Mouse (Mus musculus): ENCODE measurements at regions not wholly inside any gene's neighbourhood (a gene's known extent, or its start where the extent isn't known, plus 50 kb on each side); places are given as distances from the start of the nearest gene placed in this dataset.

DNA sequence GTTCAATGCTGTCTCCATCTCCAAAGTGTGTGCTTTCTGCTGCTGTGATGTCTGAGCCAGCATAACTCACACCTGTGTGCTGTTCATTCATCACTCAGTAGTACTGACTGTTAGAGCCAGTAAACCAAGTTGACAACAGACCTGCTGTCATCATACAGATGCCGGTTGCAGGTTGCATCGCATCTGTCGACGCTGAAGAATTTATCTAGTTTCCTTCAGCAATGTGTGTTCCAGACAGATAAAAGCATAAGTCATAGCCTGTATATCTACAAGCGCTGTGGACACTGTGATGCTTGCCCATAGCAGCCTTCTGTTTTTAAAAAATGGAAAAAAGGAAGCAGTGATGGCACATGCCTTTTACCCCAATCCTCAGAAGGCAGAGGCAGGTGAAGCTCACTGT, 524.6 kb upstream of the Adamts9 start:
- ATAC-seq (ENCODE audit: insufficient read depth, low FRiP score, low TSS enrichment) (no peak), DNase-seq (ENCODE audit: low spot score) (no peak)
- H3K4me1 ChIP-seq (ENCODE audit: control insufficient read depth, insufficient read depth, low read length) = no peaks in the 10 kb centered on the region
- H3K27me3 ChIP-seq (ENCODE audit: control insufficient read depth, insufficient read depth, low read length) = no peaks in the 10 kb centered on the region
- no peaks in the 10 kb centered on the region for H3K36me3 ChIP-seq (ENCODE audit: control insufficient read depth, insufficient read depth, low read length)
- no peaks in the 10 kb centered on the region for H3K9me3 ChIP-seq (ENCODE audit: control insufficient read depth, low read length)
- H3K4me2 ChIP-seq (ENCODE audit: low read depth) = no peak overlapping the region
- no peak overlapping the region for H3K4me3 ChIP-seq (ENCODE audit: low read depth, low read length)
- no peak overlapping the region for H3K27ac ChIP-seq (ENCODE audit: low read depth, low read length)
- no peak overlapping the region for H3K9ac ChIP-seq (ENCODE audit: low read length)
- 92% methylated on average over 5 of the region's 5 CpGs for WGBS

GRCm38 (mm10) chr6:93462861-93463260, 519.6 kb upstream of the Adamts9 start:
- Histone ChIP-seq H3K4me2 (ENCODE audit: low read depth) (no peak overlapping the region), H3K9ac (ENCODE audit: low read length) (no peak overlapping the region), H3K4me1 (ENCODE audit: control insufficient read depth, insufficient read depth, low read length) (no peaks in the 10 kb centered on the region), H3K27ac (ENCODE audit: low read depth, low read length) (no peak overlapping the region), H3K9me3 (ENCODE audit: control insufficient read depth, low read length) (no peaks in the 10 kb centered on the region), H3K36me3 (ENCODE audit: control insufficient read depth, insufficient read depth, low read length) (no peaks in the 10 kb centered on the region), H3K4me3 (ENCODE audit: low read depth, low read length) (no peak overlapping the region), H3K27me3 (ENCODE audit: control insufficient read depth, insufficient read depth, low read length) (no peaks in the 10 kb centered on the region)
- ATAC-seq (ENCODE audit: insufficient read depth, low FRiP score, low TSS enrichment) = no peak
- no peak for DNase-seq (ENCODE audit: low spot score)
- 91% methylated on average over 4 of the region's 4 CpGs for WGBS

DNA sequence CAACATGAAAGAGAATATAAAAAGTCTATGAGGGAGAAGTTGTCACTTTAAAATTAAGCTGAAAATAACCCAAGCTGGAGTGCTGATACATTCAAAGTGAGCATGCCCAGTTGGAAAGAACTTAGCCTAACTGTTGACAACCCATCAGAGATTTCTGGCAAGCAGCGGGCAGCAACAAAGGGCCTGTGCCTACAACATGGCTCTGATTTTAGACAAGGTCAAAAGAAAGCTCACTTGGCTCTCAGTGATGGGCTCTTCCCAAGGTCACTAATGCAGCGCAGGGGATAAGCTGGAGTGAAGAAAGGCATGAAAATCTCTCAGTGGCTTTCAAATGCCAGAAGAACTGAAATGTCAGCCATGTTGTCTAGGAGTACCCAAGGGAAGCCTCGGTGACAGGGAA, 518.1 kb upstream of the Adamts9 start:
- Histone ChIP-seq H3K9ac (ENCODE audit: low read length) (no peak overlapping the region), H3K4me3 (ENCODE audit: low read depth, low read length) (no peak overlapping the region), H3K4me1 (ENCODE audit: control insufficient read depth, insufficient read depth, low read length) (no peaks in the 10 kb centered on the region), H3K27ac (ENCODE audit: low read depth, low read length) (no peak overlapping the region), H3K4me2 (ENCODE audit: low read depth) (no peak overlapping the region), H3K36me3 (ENCODE audit: control insufficient read depth, insufficient read depth, low read length) (no peaks in the 10 kb centered on the region), H3K9me3 (ENCODE audit: control insufficient read depth, low read length) (no peaks in the 10 kb centered on the region), H3K27me3 (ENCODE audit: control insufficient read depth, insufficient read depth, low read length) (no peaks in the 10 kb centered on the region)
- WGBS = 87% methylated on average over 3 of the region's 3 CpGs
- no peak for ATAC-seq (ENCODE audit: insufficient read depth, low FRiP score, low TSS enrichment)
- no peak for DNase-seq (ENCODE audit: low spot score)

DNA sequence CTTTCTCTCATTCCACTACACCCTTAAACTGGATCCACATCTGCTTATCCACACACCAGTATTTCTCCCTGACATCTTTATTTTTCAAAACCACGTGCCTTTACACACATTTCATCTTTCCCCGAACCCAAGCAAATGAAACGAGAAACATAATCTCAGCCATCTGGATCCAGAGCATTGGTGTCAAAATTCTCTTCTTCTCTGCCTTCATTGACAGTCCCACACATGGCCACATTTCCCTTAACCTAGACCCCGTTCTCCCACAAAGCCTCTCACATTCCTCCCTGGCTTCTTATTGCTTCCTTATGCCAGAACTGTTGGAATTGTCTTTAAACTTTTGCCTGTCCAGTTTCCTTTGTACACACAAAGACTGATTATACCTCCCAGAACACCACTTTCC, 514.3 kb upstream of the Adamts9 start:
- Histone ChIP-seq H3K4me2 (ENCODE audit: low read depth) (no peak overlapping the region), H3K27me3 (ENCODE audit: control insufficient read depth, insufficient read depth, low read length) (no peaks in the 10 kb centered on the region), H3K36me3 (ENCODE audit: control insufficient read depth, insufficient read depth, low read length) (no peaks in the 10 kb centered on the region), H3K27ac (ENCODE audit: low read depth, low read length) (no peak overlapping the region), H3K4me1 (ENCODE audit: control insufficient read depth, insufficient read depth, low read length) (no peaks in the 10 kb centered on the region), H3K9ac (ENCODE audit: low read length) (no peak overlapping the region), H3K9me3 (ENCODE audit: control insufficient read depth, low read length) (no peaks in the 10 kb centered on the region), H3K4me3 (ENCODE audit: low read depth, low read length) (no peak overlapping the region)
- DNase-seq (ENCODE audit: low spot score) = no peak
- ATAC-seq (ENCODE audit: insufficient read depth, low FRiP score, low TSS enrichment) = no peak
- WGBS = 77% methylated on average over 4 of the region's 4 CpGs

DNA sequence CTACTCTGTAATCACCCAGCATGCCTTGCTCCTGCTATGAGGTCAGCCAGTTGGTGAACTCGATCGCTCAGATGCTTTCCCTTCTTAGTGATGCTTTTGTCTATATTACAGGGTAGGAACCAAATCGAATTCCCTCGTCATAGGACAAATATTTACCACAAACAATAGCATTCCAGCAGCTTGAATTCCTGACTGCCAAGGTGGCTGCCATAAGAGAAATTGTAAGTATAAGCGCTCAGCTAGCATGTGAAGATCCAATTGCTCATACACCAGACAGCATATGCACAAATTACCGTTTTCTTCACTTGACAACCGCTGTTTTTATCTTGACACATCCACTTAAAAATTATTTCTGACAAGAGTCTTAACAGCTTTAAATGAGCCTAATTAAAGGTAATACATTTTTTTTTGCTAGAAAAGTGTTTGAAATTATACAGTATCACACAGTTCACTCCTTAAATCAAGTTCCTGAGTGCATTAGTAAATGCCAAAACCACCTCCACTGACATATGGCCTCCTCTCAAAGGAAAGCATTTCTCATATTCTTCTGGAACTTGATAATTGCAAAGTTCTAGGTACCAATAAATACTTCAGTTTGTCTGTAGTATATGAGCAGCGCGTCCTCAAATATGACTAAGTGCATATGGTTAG, 513.2 kb upstream of the Adamts9 start:
- ATAC-seq (ENCODE audit: insufficient read depth, low FRiP score, low TSS enrichment) (no peak), DNase-seq (ENCODE audit: low spot score) (no peak)
- Histone ChIP-seq H3K36me3 (ENCODE audit: control insufficient read depth, insufficient read depth, low read length) (no peaks in the 10 kb centered on the region), H3K9me3 (ENCODE audit: control insufficient read depth, low read length) (no peaks in the 10 kb centered on the region), H3K27me3 (ENCODE audit: control insufficient read depth, insufficient read depth, low read length) (no peaks in the 10 kb centered on the region), H3K4me1 (ENCODE audit: control insufficient read depth, insufficient read depth, low read length) (no peaks in the 10 kb centered on the region), H3K4me3 (ENCODE audit: low read depth, low read length) (no peak overlapping the region), H3K4me2 (ENCODE audit: low read depth) (no peak overlapping the region), H3K9ac (ENCODE audit: low read length) (no peak overlapping the region), H3K27ac (ENCODE audit: low read depth, low read length) (no peak overlapping the region)
- WGBS = 93% methylated on average over 9 of the region's 9 CpGs

GRCm38 (mm10) chr6:93445568-93445967, 502.3 kb upstream of the Adamts9 start:
- H3K27ac ChIP-seq (ENCODE audit: low read depth, low read length) = no peak overlapping the region
- 80% methylated on average over 16 of the region's 16 CpGs for WGBS
- peaks cover 5% of the 10 kb centered on the region for H3K4me1 ChIP-seq (ENCODE audit: control insufficient read depth, insufficient read depth, low read length)
- no peak overlapping the region for H3K4me2 ChIP-seq (ENCODE audit: low read depth)
- H3K27me3 ChIP-seq (ENCODE audit: control insufficient read depth, insufficient read depth, low read length) = no peaks in the 10 kb centered on the region
- no peak overlapping the region for H3K9ac ChIP-seq (ENCODE audit: low read length)
- H3K36me3 ChIP-seq (ENCODE audit: control insufficient read depth, insufficient read depth, low read length) = no peaks in the 10 kb centered on the region
- no peak overlapping the region for H3K4me3 ChIP-seq (ENCODE audit: low read depth, low read length)
- H3K9me3 ChIP-seq (ENCODE audit: control insufficient read depth, low read length) = no peaks in the 10 kb centered on the region
- DNase-seq (ENCODE audit: low spot score) (no peak), ATAC-seq (ENCODE audit: insufficient read depth, low FRiP score, low TSS enrichment) (no peak)

DNA sequence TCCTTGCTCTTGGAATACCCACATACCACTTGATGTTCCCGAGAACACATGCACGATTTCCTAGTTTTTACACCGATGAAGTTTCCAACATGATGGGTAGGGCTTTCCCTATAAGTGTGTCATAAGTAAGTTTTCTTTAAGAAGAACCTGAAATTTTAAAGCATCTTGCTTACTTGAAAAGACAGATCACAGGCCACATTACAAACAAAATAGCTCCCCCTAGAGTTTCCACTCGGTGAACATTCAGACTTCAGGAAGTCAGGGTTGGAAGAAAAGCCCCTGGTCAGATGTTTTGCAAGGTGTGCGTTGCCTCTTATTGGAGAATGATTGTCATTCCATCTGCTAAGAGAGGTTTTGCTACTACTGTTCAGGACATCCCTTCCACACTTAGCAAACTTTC, 501.8 kb upstream of the Adamts9 start:
- H3K9ac ChIP-seq (ENCODE audit: low read length) = no peak overlapping the region
- 70% methylated on average over 5 of the region's 5 CpGs for WGBS
- H3K4me1 ChIP-seq (ENCODE audit: control insufficient read depth, insufficient read depth, low read length) = peaks cover 5% of the 10 kb centered on the region
- H3K27me3 ChIP-seq (ENCODE audit: control insufficient read depth, insufficient read depth, low read length) = no peaks in the 10 kb centered on the region
- H3K27ac ChIP-seq (ENCODE audit: low read depth, low read length) = no peak overlapping the region
- H3K9me3 ChIP-seq (ENCODE audit: control insufficient read depth, low read length) = no peaks in the 10 kb centered on the region
- no peak overlapping the region for H3K4me3 ChIP-seq (ENCODE audit: low read depth, low read length)
- no peak overlapping the region for H3K4me2 ChIP-seq (ENCODE audit: low read depth)
- ATAC-seq (ENCODE audit: insufficient read depth, low FRiP score, low TSS enrichment) = no peak
- no peak for DNase-seq (ENCODE audit: low spot score)
- H3K36me3 ChIP-seq (ENCODE audit: control insufficient read depth, insufficient read depth, low read length) = no peaks in the 10 kb centered on the region

- H3K9ac ChIP-seq (ENCODE audit: low read length) = no peak overlapping the region
- H3K27me3 ChIP-seq (ENCODE audit: control insufficient read depth, insufficient read depth, low read length) = no peaks in the 10 kb centered on the region
- no peak overlapping the region for H3K4me2 ChIP-seq (ENCODE audit: low read depth)
- peak; percentile 50 for DNase-seq (ENCODE audit: low spot score)
- H3K27ac ChIP-seq (ENCODE audit: low read depth, low read length) = peak overlapping the region; percentile 40
- ATAC-seq (ENCODE audit: insufficient read depth, low FRiP score, low TSS enrichment) = no peak
- H3K9me3 ChIP-seq (ENCODE audit: control insufficient read depth, low read length) = no peaks in the 10 kb centered on the region
- no peak overlapping the region for H3K4me3 ChIP-seq (ENCODE audit: low read depth, low read length)
- 27% methylated on average over 11 of the region's 11 CpGs for WGBS
- H3K36me3 ChIP-seq (ENCODE audit: control insufficient read depth, insufficient read depth, low read length) = no peaks in the 10 kb centered on the region
- H3K4me1 ChIP-seq (ENCODE audit: control insufficient read depth, insufficient read depth, low read length) = peaks cover 5% of the 10 kb centered on the region
Measured at GRCm38 (mm10) chr6:93443766-93444557, 500.7 kb upstream of the Adamts9 start.

DNA sequence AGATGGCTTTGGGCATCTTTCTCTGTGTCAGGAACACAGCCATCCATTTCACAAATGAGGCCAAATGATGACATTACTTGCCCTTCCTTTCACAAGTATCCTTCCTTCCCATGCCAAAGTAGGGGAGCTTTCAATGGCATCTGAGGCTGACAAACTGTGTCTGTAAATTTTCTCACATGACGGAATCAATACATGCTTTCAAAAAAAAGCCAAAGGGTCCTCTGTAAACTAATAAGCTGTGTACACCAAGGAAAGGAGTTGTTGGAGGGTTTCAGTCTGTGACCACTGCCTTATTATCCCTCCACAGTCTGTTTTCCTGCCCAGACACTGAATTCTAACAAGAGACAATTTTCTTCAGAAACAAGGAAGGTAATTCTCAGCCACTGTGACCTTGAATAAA, 490.2 kb upstream of the Adamts9 start:
- Histone ChIP-seq H3K4me3 (ENCODE audit: low read depth, low read length) (no peak overlapping the region), H3K36me3 (ENCODE audit: control insufficient read depth, insufficient read depth, low read length) (no peaks in the 10 kb centered on the region), H3K4me2 (ENCODE audit: low read depth) (no peak overlapping the region), H3K4me1 (ENCODE audit: control insufficient read depth, insufficient read depth, low read length) (no peaks in the 10 kb centered on the region), H3K9ac (ENCODE audit: low read length) (no peak overlapping the region), H3K9me3 (ENCODE audit: control insufficient read depth, low read length) (no peaks in the 10 kb centered on the region), H3K27ac (ENCODE audit: low read depth, low read length) (no peak overlapping the region), H3K27me3 (ENCODE audit: control insufficient read depth, insufficient read depth, low read length) (no peaks in the 10 kb centered on the region)
- DNase-seq (ENCODE audit: low spot score) (no peak), ATAC-seq (ENCODE audit: insufficient read depth, low FRiP score, low TSS enrichment) (no peak)
- WGBS = 78% methylated on average over 1 of the region's 1 CpGs
